Mouse (Mus musculus): ENCODE measurements around the gene Mapk14. TPM values are rescaled to one million over a fixed set of nuclear protein-coding genes. Genes with fewer than 3 reads are reported as not detected.
"Not testable (repeated sequence)": the region's sequence is repeated elsewhere in the genome, so short reads cannot be mapped to it uniquely, and the experiment has no call there.

Mapk14 gene
- polyA plus RNA-seq, 1 experiment from 2014 or later: 24.5 TPM

GRCm38 (mm10) chr17:28769875-28770421 is 78.8 kb downstream of the Mapk14 start:
- ATAC-seq (ENCODE audit: extremely low read depth, insufficient number of reproducible peaks, low FRiP score, low TSS enrichment): no peak; the same call in 1 of the 2 replicates
- H3K27me3 ChIP-seq (replicated peaks): peaks cover 46% of the 10 kb centered on the region
- 3% methylated on average over 24 of the region's 24 CpGs for WGBS

GRCm38 (mm10) chr17:28771289-28771688 is 80.2 kb downstream of the Mapk14 start:
- Histone ChIP-seq H3K9ac (no peak overlapping the region), H3K27me3 (replicated peaks) (peaks cover 46% of the 10 kb centered on the region), H3K4me2 (no peak overlapping the region), H3K4me1 (peaks cover 18% of the 10 kb centered on the region), H3K27ac (replicated peaks) (no peak overlapping the region), H3K9me3 (no peaks in the 10 kb centered on the region; the same call in 1 of the 2 replicates), H3K36me3 (no peaks in the 10 kb centered on the region), H3K4me3 (no peak overlapping the region)
- ATAC-seq (ENCODE audit: extremely low read depth, insufficient number of reproducible peaks, low FRiP score, low TSS enrichment): no peak
- 82% methylated on average over 5 of the region's 5 CpGs for WGBS

More at GRCm38 (mm10) chr17:28769875-28770421, 78.8 kb downstream of the Mapk14 start:
- Histone ChIP-seq H3K36me3 (no peaks in the 10 kb centered on the region), H3K4me2 (peak overlapping the region; percentile 90), H3K4me1 (peaks cover 18% of the 10 kb centered on the region), H3K9ac (peak overlapping the region; percentile 72), H3K27ac (replicated peaks) (no peak overlapping the region), H3K4me3 (peak overlapping the region; percentile 58), H3K9me3 (no peaks in the 10 kb centered on the region; the same call in 1 of the 2 replicates)

- WGBS: 94% methylated on average over 9 of the region's 9 CpGs
- H3K4me2 ChIP-seq; H3K4me3 ChIP-seq; ATAC-seq (ENCODE audit: extremely low read depth, insufficient number of reproducible peaks, low FRiP score, low TSS enrichment); H3K9ac ChIP-seq; H3K36me3 ChIP-seq; H3K27ac ChIP-seq (replicated peaks); H3K9me3 ChIP-seq: not testable (repeated sequence)
- H3K4me1 ChIP-seq: peaks cover 13% of the 10 kb centered on the region
- H3K27me3 ChIP-seq (replicated peaks): peaks cover 25% of the 10 kb centered on the region
These were observed 83.2 kb downstream of the Mapk14 start for GRCm38 (mm10) chr17:28774303-28774702.

- H3K27ac ChIP-seq (replicated peaks): no peak overlapping the region
- no peak overlapping the region for H3K4me2 ChIP-seq
- H3K9ac ChIP-seq: no peak overlapping the region
- H3K36me3 ChIP-seq: no peaks in the 10 kb centered on the region
- H3K27me3 ChIP-seq (replicated peaks): peaks cover 16% of the 10 kb centered on the region
- peaks cover 5% of the 10 kb centered on the region for H3K4me1 ChIP-seq
- 78% methylated on average over 4 of the region's 4 CpGs for WGBS
- H3K4me3 ChIP-seq: no peak overlapping the region
- no peaks in the 10 kb centered on the region; the same call in 1 of the 2 replicates for H3K9me3 ChIP-seq
- no peak for ATAC-seq (ENCODE audit: extremely low read depth, insufficient number of reproducible peaks, low FRiP score, low TSS enrichment)
These were observed 84.0 kb downstream of the Mapk14 start for GRCm38 (mm10) chr17:28775161-28775560.

GRCm38 (mm10) chr17:28776817-28777216 is 85.7 kb downstream of the Mapk14 start:
- Histone ChIP-seq H3K4me3 (no peak overlapping the region), H3K9me3 (no peaks in the 10 kb centered on the region; the same call in 1 of the 2 replicates), H3K4me2 (no peak overlapping the region), H3K27ac (replicated peaks) (no peak overlapping the region), H3K9ac (no peak overlapping the region), H3K27me3 (replicated peaks) (no peaks in the 10 kb centered on the region), H3K36me3 (no peaks in the 10 kb centered on the region), H3K4me1 (peaks cover 11% of the 10 kb centered on the region)
- no peak for ATAC-seq (ENCODE audit: extremely low read depth, insufficient number of reproducible peaks, low FRiP score, low TSS enrichment)
- 88% methylated on average over 3 of the region's 3 CpGs for WGBS

GRCm38 (mm10) chr17:28777231-28778005 is 86.3 kb downstream of the Mapk14 start:
- ATAC-seq (ENCODE audit: extremely low read depth, insufficient number of reproducible peaks, low FRiP score, low TSS enrichment): no peak
- WGBS: 74% methylated on average over 16 of the region's 16 CpGs
- H3K9me3 ChIP-seq: no peaks in the 10 kb centered on the region; the same call in 1 of the 2 replicates

GRCm38 (mm10) chr17:28779735-28780134 is 88.6 kb downstream of the Mapk14 start:
- ATAC-seq (ENCODE audit: extremely low read depth, insufficient number of reproducible peaks, low FRiP score, low TSS enrichment): no peak
- 89% methylated on average over 3 of the region's 3 CpGs for WGBS
- no peak overlapping the region for H3K27ac ChIP-seq (replicated peaks)
- H3K9ac ChIP-seq: no peak overlapping the region
- H3K4me2 ChIP-seq: no peak overlapping the region
- peaks cover 11% of the 10 kb centered on the region for H3K4me1 ChIP-seq
- no peaks in the 10 kb centered on the region for H3K36me3 ChIP-seq
- no peak overlapping the region for H3K4me3 ChIP-seq
- H3K27me3 ChIP-seq (replicated peaks): no peaks in the 10 kb centered on the region
- no peaks in the 10 kb centered on the region for H3K9me3 ChIP-seq

More at GRCm38 (mm10) chr17:28777231-28778005, 86.3 kb downstream of the Mapk14 start:
- Histone ChIP-seq H3K4me3 (no peak overlapping the region), H3K4me2 (no peak overlapping the region), H3K9ac (no peak overlapping the region), H3K36me3 (no peaks in the 10 kb centered on the region), H3K4me1 (peaks cover 11% of the 10 kb centered on the region), H3K27ac (replicated peaks) (no peak overlapping the region), H3K27me3 (replicated peaks) (no peaks in the 10 kb centered on the region)

GRCm38 (mm10) chr17:28780836-28781235 is 89.7 kb downstream of the Mapk14 start:
- Histone ChIP-seq H3K27me3 (replicated peaks) (no peaks in the 10 kb centered on the region), H3K9me3 (no peaks in the 10 kb centered on the region), H3K9ac (no peak overlapping the region), H3K4me1 (peaks cover 11% of the 10 kb centered on the region), H3K4me3 (no peak overlapping the region), H3K27ac (replicated peaks) (peak overlapping the region; percentile 45; the same call in 1 of the 2 replicates), H3K4me2 (no peak overlapping the region), H3K36me3 (no peaks in the 10 kb centered on the region)
- no peak for ATAC-seq (ENCODE audit: extremely low read depth, insufficient number of reproducible peaks, low FRiP score, low TSS enrichment)
- 21% methylated on average over 3 of the region's 3 CpGs for WGBS

- peaks cover 11% of the 10 kb centered on the region for H3K4me1 ChIP-seq
- no peak for ATAC-seq (ENCODE audit: extremely low read depth, insufficient number of reproducible peaks, low FRiP score, low TSS enrichment)
- H3K27me3 ChIP-seq (replicated peaks): no peaks in the 10 kb centered on the region
- no peaks in the 10 kb centered on the region for H3K9me3 ChIP-seq
- H3K9ac ChIP-seq: no peak overlapping the region
- H3K4me2 ChIP-seq: no peak overlapping the region
- H3K27ac ChIP-seq (replicated peaks): peak overlapping the region; percentile 45; the same call in 1 of the 2 replicates
- H3K4me3 ChIP-seq: no peak overlapping the region
- 47% methylated on average over 9 of the region's 9 CpGs for WGBS
- no peaks in the 10 kb centered on the region for H3K36me3 ChIP-seq
These were observed 90.3 kb downstream of the Mapk14 start for GRCm38 (mm10) chr17:28781290-28782045.

- H3K36me3 ChIP-seq: no peaks in the 10 kb centered on the region
- H3K4me3 ChIP-seq: no peak overlapping the region
- H3K4me1 ChIP-seq: peaks cover 11% of the 10 kb centered on the region
- H3K27ac ChIP-seq (replicated peaks): no peak overlapping the region
- no peak overlapping the region for H3K4me2 ChIP-seq
- no peaks in the 10 kb centered on the region for H3K27me3 ChIP-seq (replicated peaks)
- H3K9ac ChIP-seq: no peak overlapping the region
- no peak for ATAC-seq (ENCODE audit: extremely low read depth, insufficient number of reproducible peaks, low FRiP score, low TSS enrichment)
- WGBS: 87% methylated on average over 3 of the region's 3 CpGs
- no peaks in the 10 kb centered on the region for H3K9me3 ChIP-seq
These were observed 93.9 kb downstream of the Mapk14 start for GRCm38 (mm10) chr17:28785036-28785435.

GRCm38 (mm10) chr17:28787507-28787906 is 96.4 kb downstream of the Mapk14 start:
- Histone ChIP-seq H3K27me3 (replicated peaks) (no peaks in the 10 kb centered on the region), H3K4me2 (no peak overlapping the region), H3K4me3 (no peak overlapping the region), H3K9me3 (no peaks in the 10 kb centered on the region), H3K4me1 (no peaks in the 10 kb centered on the region), H3K9ac (no peak overlapping the region), H3K27ac (replicated peaks) (no peak overlapping the region), H3K36me3 (no peaks in the 10 kb centered on the region)
- WGBS: 92% methylated on average over 12 of the region's 12 CpGs
- ATAC-seq (ENCODE audit: extremely low read depth, insufficient number of reproducible peaks, low FRiP score, low TSS enrichment): no peak
